Mouse (Mus musculus): ENCODE measurements around the gene Got1.

Got1 gene

GRCm38 (mm10) chr19:43524187-43525103 lies at the start of gene Got1:
TSS of gene Got1 (minus strand) at chr19:43524605.
- DNase-seq = peak; percentile 91 to 96

GRCm38 (mm10) chr19:43570831-43571790 lies 46.7 kb upstream of the Got1 start:
- DNase-seq = peak; percentile 80 to 83

- DNase-seq = no peak
Observed at GRCm38 (mm10) chr19:43569133-43569532, 44.7 kb upstream of the Got1 start.

- no peak for DNase-seq
Observed at GRCm38 (mm10) chr19:43568298-43568697, 43.9 kb upstream of the Got1 start.

DNA sequence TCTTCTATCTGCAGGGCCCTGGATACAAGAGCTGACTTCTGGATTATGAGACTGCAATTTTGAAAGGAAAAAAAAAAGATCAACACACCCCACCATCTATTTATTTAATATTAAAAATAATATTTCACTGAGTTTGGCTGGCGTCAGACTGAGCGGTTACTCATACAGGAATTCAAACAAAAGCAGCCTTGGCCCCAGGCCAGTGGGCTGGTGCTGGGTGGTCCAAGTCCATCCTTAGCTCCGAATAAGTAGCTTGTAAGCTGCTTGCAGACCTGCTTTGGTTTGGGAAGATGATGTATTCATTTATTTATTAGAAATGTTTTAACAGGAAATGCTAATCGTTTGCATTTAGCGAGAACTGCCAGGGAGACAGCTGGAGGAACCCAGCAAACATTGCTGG lies 38.8 kb upstream of the Got1 start:
- DNase-seq = peak; percentile 34 to 54

DNA sequence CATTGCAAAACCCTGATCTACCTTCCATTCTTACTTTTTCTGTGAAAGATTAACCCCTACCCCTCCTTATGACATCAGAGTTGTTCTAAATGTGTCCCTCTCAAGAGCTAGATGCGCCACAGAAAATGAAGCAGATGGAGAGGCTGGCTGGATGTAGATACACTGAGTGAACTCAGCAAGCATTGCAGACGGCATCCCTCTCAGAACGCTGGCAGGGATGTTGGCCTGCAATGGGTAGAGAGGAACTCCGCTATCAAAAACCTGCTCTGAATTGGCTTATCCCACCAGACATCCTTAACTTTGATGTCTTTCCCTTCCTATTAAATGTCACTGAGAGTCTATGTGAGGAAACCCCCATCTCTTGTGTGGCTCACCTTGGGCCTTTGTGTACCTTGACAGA lies 37.4 kb upstream of the Got1 start:
- DNase-seq = no peak

DNA sequence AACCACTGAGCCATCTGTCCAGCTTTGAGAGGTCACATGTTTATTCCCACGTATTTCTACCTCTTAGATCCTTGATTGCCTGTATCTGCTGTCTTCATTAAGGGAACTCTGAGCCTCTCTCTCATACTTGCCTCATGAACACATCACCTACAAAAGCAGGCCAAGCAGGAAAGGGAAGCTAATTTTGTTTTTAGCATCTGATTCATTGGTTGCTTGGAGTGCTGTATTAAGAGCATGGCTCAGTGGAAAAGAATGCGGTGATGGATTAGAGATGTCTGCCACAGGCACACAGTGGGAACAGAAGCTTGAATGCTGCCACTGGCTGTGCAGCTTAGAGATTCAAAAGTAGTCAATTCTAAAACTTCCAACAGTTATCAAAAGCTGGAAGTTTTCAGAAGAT lies 35.8 kb upstream of the Got1 start:
- DNase-seq = no peak

DNA sequence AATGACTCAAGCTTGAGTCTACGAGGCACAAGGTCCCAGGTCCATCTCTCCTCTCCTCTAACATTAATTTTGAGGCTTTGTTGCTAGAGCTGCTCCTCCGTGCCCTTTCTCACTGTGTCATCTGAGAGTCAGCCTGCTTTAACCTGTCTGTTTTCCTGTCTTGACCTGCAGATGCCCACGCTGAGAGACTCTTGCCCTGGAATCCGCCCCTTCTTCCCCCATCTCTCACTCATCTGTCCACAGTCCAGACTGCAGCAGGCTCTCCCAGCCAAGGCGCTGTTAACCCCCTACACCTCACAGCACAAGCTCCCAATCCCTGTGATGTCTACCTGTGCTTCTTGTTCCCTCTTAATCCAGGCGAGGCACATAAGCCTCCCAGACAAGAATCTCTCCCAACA lies 27.1 kb upstream of the Got1 start:
- DNase-seq = peak in 1 of 2 experiments; percentile 25

DNA sequence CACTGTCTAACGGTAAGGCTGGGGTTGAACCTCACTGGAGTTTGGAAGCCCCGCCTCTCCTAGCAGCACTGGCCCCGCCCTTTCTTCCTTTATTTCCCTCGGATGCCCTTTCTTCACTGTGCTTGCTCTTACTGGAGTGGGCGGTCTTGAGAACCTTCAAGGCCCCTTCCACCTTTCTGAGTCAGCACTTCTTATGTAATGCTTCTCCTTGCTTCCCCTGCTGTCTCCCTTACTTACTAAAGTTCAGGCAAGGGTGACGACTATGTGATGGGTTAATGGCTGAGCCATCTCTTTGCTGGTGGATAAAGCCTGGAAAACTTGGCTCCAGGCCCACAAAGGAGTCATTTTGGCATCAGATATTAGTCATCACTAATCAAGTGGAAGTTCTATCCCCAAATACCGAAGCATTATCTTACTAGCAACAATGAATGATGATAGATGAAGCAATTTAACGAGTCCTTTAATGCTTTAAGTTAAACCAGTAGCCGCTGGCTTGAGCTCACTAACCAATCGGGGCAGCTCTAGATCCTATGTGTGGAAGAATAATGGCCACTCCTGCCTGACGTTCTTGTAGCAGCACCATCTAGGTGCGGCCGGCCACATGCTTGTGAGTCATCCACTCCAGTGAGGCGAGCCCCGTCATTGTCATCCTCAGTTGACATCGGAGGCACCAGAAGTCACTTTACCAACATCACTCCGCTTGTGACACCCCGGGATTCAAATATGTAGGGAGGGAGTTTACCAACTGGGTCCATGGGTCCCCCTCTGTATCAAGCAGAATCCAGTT lies 26.5 kb upstream of the Got1 start:
- DNase-seq = no peak

DNA sequence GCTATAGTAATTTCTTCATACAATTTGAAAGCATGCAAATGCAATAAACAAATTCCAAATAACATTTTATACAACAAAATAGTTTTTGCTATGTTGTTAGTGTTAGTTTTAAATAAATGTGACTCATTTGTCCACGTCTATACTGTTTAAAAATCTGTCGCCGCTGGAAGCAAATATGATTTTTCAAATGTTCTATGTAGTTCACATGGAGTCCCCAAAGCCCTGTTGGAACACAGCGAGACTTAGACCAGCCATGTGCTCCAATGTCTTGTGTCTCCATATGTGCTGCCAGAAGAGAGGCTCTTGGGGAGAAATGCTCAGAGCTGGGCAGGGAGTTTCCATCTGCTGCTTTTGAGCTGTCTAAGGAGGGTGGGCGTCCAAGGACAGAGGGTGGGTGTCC lies 23.7 kb upstream of the Got1 start:
- DNase-seq = no peak

DNA sequence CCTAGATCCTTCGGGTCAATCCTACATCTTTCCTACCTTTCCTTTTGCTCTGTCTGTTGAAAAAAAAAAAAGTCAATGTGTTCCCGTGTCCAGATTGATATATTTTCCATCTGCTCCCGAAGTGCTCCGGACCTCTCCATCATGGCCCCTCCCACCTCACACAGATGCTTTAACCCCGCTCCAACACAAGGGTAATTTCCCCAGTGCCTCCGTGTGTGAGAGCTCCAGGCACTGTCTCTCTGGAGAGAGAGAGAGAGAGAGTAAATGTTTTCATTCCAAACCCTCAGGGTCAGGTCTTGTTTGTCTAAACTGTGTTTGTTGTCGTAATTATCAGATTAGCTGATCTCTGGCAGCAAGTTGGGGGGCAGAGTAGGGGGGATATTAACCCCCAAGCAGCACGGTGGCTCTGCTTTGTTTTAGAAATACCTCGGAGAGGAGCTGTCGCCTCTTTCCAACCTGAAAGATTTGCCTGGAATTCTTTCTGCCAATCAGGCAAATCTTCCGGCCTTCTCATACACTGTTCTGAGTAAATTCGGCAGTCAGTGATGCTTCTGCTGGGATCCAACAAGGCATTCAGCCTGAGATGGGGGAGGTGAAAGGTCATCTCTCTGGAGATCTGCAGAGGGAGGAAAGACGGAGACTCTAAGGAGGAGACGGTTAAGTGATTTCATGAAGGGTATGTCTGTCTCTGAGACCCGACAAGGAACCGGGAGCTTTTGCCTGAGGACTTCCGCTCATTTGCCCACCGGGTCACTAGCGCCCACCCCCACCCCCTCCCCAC lies 22.1 kb upstream of the Got1 start:
- no peak for DNase-seq

DNA sequence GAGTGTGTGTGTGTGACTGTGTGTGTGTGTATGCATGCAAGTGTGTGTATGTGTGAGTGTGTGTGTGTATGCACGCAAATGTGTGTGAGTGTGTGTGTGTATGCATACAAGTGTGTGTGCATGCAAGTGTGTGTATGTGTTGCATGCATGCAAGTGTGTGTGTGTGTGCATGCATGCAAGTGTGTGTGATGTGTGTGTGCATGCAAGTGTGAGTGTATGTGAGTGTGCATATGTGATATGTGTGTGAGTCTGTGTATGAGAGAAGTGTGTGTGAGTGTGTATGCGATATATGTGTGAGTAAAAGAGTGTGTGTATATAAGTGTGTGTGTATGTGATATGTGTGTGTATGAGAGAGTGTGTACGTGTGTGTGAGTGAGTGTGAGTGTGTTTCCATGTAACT lies 11.0 kb upstream of the Got1 start:
- no peak for DNase-seq

DNA sequence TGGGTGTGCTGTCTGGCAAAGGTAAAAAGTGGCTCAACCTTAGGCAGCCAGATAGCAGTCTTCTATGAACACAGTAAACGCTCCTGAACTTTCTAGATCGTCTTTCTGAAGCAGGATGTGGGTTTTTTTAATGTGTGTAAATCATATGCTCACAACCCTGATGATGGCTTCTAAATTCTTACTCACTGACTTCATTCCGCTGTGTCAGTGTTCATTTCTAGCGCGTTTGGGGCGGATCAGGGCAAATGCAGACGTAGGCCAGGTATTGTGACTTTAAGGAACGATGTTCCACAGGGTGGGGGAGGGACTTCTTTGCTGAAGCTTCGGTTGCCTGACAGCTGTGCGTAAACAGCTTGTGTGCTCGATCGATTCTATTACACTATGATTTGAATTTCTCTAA lies 6.5 kb upstream of the Got1 start:
- no peak for DNase-seq

GRCm38 (mm10) chr19:43530197-43530770 lies 5.9 kb upstream of the Got1 start:
- peak; percentile 75 to 84 for DNase-seq

DNA sequence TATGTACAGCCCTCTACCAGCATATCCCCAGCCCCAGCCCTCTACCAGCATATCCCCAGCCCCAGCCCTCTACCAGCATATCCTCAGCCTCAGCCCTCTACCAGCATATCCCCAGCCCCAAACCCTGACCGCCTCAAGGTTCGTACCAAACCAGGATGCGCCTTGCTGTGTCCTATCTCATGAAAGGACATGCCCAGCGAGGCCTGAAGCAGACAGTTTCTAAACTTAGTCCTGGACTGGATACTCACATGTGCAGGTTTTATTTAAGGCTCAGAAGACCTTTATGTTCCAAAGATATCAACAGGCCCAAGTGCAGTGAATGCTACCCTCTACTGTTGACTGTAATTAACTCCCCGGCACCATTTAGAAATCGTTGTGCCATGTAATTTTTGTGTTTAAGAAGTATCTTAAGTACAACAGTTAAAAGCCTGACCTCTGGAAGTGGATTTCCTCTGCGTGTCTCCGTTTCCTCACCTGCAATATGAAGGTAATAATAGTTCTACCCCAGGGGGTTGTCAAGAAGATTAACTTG lies 3.7 kb upstream of the Got1 start:
- DNase-seq = no peak

GRCm38 (mm10) chr19:43527131-43527530 lies 2.7 kb upstream of the Got1 start:
- peak in 1 of 2 experiments; percentile 45 for DNase-seq

- no peak for DNase-seq
Observed at GRCm38 (mm10) chr19:43526025-43526424, 1.6 kb upstream of the Got1 start.

DNA sequence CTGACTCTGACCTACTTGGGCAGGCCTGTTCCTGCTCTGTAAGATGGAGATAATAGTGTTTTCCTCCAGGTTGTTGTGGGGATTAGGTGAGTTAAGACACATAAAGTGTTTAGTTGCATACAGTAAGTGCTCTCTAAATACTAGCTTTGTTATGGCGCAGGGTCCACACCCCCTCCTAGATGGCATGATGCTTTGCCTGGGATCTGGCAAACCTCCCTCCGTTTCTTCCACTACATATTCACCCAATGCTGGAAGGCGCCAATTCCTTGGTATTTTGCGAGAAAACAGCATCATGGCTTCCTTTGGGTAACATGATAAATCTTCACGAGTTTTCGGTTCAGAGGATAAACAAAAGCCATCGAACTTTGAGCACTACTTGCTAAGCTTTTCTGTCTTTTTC lies 1.2 kb upstream of the Got1 start:
- DNase-seq = no peak

DNA sequence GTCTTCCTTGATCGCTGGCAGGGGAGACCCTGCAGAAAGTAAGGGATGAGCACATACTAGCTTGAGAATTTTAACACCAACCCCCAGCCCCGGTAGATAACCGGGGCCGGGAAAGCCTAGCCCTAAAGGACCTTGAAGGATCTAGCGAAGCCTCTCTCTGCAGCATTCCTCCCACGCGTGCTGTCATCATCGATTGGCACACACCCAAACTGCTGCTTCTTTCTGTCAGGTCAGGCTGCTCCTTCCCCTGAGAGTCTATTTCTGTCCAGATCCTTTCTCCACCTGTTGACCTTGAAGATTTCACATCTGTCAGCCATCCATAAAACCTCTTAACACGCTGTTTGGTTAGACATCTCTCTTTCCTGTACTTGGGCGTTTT lies 688 bp upstream of the Got1 start:
- peak; percentile 38 to 62 for DNase-seq

DNA sequence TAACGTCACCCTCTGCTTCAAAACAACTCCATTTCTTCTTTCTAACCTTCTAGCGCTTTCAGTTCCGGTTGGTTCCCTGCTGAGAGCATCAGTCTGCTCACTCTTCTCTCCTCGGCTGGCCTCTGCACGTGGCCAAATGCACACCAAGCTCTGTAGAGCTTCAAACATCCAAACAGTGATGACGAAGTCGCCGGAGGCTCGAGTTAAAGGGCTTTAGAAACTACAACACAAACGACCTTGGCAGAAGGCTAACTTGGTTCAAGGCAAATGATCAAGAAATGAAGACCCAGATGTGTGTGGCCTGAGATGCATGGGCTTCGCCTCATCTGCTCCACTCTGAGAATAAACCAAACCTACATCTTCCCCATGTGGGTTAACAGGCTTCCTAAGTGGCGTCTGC lies 854 bp downstream of the Got1 start:
- peak in 1 of 2 experiments; percentile 48 for DNase-seq

DNA sequence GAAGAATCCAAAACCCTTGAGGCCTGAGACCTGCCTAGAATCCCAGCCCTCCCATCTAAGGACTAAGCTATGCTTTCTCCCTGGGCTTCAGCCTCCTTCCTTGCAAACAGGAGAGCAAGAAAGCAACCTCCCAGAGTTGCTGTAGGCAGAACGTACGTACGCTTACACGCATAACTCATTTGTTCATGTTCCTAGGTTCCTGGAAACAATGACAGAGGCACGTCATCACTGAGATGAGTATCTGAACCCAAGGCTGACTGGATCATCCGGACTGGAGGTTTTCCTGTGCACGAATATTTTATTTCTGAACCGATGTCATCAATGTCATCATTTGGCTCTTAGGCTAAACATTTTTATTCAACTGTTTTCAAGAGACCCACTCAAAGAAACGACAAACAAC lies 2.4 kb downstream of the Got1 start:
- no peak for DNase-seq
